Mouse (Mus musculus) heart, postnatal 0 days (tissue): ENCODE results near the gene Shank3.

Source experiments
- CTCF ChIP-seq: IDR thresholded peaks from 2 replicates; pipeline ENCODE4 v1.5.1; 2016; ENCODE audit warnings: antibody characterized with exemption, control low read depth, low read depth
- EP300 ChIP-seq: IDR thresholded peaks from 2 replicates; pipeline ENCODE4 v1.6.1; 2016; ENCODE audit warnings: antibody characterized with exemption, low read depth

DNA sequence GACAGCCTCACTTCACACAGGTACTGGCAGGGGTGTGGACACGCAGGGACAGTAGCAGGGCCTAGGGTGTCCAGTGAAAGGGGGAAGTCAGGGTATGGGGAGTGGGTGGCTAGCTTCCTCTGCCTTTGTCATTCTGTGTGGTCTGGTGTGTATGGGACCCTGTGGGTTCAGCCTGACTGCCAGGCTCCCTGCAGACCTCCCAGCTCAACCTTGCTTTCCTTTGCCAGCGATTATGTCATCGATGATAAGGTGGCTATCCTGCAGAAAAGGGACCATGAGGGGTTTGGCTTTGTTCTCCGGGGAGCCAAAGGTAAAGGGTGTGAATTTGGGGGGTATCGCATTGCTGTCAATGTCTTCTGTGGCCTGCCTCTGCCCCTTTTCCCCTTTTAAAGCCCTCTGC lies 32.0 kb downstream of the Shank3 start:
- no peak for TF ChIP-seq CTCF
- no peak for TF ChIP-seq EP300
